Mouse (Mus musculus): Measurements from ENCODE around the gene Pom121l2.

Pom121l2 gene

DNA sequence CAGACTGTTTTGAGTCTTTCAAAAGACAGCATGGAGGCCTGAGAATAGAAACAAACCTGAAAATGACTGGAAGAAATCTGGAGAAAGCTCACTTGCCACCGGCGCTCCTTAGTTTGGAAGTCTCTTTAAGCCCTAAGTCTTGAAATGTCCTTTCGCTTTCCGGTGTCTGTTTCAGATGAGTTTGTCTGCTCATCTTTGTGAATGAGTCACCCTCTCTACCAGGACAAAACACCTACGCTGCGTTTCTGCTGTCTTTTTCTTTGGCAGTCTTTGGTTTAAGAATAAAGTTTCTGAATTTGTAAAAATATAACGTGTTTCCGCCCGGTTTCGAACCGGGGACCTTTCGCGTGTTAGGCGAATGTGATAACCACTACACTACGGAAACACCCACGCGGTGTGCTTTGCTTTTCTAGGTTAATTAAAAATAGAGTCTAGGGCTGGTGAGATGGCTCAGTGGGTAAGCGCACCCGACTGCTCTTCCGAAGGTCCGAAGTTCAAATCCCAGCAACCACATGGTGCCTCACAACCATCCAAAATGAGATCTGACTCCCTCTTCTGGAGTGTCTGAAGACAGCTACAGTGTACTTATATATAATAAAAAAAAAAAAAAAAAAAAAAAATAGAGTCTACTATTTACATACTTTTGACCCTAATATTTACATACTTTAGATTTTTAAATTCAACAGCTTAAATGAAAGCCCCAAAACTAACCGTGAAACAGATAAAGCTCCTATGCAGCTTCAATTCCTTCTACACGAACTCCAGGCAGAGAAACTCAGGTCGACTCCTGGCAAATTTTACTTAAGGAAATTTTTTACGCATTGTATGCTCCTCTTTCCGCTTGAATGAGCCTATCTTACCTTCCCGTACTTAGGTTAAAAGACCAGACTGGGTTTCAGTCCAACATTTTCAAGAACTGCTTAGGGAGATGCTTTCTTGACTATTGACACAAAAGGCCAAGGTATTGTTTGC, 34.8 kb downstream of the Pom121l2 start:
- peak; percentile 49 to 81 for DNase-seq (ENCODE audit: low spot score in 2 of 2)

DNA sequence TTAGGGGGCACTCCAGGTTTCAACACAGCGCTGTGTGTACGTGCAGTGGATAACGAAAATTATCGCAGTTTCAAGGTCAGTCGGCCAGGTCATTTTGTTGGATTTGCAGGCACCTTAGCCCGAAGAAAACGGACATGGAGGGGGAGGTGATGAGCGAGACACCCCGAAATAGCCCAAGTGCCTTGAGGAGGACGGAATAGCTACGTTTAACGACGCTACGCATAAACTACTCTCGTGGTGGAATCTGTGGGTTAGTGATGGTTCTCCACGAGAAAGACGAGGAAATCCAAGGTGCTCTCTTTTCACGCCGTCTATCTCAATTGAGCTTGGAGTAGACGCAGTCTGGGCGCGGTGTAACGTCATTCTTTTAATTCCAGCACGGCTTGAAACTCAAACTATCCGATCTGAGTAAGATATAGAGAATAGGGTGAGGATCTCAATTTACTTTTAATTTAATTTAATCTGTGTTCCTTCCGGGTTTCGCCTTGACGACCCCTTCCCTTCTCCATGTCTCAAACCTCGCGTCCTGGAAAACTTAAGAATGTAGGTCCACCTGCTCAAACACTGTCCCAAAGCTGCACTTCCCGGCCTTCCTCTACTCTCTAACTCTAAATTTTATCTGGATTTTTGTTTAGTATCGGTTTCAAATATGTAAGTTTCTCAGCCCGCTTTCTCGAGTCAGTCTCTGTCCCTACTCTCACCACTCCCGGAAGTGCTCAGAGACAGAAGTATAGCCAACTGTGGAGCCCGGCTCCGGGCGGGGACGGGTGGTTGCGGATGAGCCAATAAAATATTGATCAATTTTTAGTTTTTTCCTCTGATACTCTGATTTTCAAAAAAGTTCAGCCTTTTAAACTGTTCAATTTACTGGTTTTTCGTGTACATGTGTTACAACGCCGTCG, 39.2 kb downstream of the Pom121l2 start:
- DNase-seq (ENCODE audit: low spot score in 2 of 2) = peak in 1 of 2 experiments; percentile 42

DNA sequence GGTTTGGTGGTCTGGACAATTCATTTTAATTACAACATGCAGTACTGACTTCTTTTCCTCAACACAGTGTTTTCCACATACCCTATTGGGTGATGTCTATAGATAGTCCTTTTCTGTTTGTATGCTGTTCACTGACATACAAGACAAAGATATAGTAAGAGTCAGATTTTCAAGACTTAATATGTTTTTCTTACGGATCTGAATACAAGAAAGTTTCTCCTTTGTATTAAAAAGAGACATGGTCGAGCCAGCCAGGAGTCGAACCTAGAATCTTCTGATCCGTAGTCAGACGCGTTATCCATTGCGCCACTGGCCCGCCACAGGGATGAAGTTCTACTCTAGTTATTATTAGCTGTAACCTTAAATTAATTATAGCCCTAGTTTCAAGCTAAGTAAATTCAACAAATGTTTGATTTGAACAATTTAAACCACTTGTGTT, 39.9 kb downstream of the Pom121l2 start:
- peak; percentile 59 to 89 for DNase-seq (ENCODE audit: low spot score in 2 of 2)

DNA sequence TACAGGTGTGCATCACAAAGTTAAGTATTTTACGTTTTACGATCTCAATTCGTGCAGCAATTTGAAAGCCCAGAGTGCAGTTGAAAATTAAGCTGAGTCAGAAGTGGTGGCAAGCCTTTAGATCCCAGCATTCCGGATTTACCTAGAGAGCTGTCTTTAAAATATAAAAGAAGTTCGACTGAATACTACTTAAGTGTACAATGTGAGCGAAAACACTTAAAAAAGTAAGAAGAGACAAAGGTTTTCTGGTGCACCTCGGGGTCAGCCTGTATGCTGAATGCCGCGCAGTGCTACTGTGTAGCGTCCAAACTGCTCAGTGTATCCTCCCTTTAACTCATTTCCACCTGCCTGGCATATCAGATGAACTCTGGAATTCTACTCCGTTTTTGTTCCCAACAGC, 40.6 kb downstream of the Pom121l2 start:
- peak in 1 of 2 experiments; percentile 30 for DNase-seq (ENCODE audit: low spot score in 2 of 2)

DNA sequence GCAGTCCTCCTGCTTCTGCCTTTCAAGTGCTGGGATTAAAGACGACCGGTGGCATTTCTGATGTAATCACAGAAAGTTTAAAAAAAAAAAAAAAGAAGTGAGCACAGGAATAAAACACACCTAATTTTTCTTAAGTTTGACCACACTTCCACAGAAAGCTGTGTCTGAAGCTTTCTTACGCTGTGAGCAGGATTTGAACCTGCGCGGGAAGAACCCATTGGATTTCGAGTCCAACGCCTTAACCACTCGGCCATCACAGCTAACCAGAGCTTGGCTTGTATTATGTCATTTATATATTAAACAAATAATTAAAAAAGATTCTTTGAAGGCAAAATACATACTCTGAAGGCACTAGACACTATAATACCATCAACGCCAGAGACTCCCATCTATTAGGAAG, 41.2 kb downstream of the Pom121l2 start:
- peak; percentile 60 to 90 for DNase-seq (ENCODE audit: low spot score in 2 of 2)

DNA sequence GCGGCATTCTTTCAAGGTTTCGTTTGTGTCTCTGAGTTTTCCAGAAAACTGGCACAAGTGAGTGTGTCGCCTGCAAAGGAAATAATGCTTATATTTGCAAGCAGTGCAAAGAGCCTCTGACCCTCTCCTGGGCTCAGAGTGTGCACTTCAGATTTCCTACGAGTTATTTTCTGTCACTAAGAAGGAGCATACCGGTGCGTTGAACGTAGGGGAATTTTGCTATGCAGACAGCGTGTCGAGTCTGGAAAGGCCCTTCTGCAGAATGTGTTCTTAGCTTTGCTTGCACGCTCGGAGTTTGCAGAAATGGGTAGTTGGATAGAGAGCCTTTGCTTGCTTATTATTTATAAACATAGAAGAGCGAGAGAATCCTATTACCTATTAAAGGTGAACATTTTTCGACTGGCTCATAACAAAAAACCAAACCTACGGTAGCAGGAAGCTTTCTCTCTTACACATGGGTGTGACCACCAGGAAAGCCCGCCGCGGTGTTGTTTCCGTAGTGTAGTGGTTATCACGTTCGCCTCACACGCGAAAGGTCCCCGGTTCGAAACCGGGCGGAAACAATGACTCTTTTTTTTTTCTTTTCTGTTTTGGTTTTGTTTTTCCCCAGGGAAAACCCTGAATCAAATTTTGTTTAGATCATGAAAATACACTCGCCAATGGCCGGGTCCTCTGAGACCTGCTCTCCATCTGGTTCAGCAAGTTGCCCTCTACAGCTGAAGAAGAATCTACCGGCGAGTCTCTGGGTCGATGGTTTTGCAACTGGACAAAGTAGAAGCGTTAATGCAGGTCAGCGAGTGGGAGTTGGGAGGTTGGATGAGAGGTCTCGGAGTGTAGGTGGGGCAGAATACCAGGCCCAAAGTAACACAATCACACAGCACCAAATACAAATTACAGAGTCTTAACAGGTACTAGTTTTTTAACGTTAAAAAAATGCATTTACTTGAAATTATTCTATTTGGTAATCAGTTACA, 45.4 kb downstream of the Pom121l2 start:
- DNase-seq (ENCODE audit: low spot score in 2 of 2) = peak; percentile 57 to 86

DNA sequence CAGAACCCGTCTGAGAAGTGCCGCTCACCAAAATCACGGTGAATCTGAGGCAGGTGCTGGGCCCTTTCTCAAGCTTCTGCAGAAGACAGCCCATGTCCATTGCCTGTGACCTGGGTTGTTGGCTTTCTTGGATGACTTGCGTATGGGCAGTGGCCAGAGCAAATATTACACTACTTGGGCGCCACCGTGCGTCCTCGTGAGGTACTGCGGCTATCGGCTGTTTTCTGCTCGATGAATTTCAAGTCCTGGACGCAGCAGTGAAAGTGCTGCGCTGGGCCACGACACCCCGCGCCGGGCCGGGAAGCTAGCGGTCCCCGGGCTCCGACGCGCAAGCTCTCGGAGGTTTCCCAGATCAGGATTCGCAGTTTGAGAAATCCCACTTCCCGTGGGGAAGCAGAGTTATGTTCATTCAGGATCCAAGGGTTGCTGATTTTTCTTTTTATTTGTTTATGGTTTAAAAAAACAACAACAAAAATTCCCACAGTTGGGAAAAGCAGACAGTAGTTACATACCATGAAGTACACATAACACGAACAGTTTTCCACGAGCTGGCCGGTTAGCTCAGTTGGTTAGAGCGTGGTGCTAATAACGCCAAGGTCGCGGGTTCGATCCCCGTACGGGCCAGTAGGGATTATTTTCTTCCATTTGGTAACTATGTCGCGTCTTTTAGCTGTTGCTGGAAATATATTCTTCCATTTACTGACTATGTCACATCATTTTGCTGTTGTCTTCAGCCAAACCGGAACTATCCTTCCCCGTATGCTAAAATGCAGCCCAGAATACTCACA, 47.9 kb downstream of the Pom121l2 start:
- DNase-seq (ENCODE audit: low spot score in 2 of 2) = peak; percentile 86 to 96

DNA sequence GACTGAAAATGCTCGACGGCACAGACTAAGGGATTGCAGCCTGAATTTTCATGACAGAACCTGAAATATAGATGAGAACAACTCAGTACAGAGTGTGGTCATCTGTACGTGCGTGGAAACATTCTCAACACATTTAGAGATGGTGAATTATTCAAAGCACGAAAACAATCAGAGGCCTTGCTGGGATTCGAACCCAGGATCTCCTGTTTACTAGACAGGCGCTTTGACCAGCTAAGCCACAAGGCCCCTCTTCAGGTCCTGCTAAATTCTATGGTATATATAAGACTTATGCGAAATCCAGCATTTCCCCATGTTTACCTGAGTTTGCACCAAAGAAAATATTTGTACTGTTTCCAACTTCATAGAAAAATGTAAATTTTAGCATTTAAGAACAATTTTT, 48.9 kb downstream of the Pom121l2 start:
- DNase-seq (ENCODE audit: low spot score in 2 of 2) = no peak

DNA sequence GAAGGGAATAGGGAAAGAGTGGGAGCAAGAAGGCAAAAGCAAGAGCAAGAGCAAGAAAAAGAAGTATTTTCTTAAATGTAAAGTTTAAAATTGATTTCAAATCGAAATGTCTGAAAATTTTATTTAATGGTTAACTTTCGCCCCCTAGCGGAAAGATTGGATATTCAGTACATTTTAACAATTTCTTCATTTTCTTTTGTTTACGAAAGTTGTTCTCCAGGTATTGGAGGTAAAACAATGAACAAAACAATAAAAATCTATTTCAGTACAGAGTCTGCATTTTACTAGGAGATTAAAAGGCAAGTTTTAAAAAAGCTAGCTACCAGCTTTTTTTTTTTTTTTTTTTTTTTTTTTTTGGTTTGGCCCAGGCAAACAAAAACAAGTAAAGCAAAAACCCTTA, 49.5 kb downstream of the Pom121l2 start:
- no peak for DNase-seq (ENCODE audit: low spot score in 2 of 2)

DNA sequence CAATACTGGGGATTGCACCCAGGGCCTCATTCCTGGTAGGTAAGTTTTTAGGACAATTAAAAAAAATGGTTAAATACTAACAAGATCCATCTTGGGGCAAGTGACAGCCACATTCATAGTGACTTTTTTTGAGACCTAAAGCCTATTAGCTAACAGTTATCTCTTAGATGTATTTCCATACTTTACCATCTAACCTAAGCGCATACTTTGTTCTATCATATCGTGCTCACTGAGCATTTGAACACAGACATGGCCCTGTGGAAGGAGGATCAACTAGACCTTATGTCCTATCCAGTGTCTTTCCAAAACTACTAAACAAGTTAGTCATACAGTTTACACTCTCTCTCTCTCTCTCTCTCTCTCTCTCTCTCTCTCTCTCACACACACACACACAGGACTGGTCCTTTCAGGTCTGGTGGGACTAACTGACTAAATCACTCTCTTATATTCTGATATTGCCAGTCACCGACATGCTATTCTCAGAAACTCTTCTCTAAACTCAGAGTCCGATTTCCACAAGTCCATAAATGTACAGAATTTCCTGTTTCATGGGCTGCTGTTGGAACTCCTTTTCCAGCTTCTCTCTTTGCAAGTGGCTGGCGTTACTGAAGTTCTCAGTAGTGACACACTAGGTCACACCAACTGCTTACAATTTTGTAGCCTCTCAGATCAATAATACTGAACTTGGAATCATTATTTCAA, 52.9 kb downstream of the Pom121l2 start:
- DNase-seq (ENCODE audit: low spot score in 2 of 2) = no peak

DNA sequence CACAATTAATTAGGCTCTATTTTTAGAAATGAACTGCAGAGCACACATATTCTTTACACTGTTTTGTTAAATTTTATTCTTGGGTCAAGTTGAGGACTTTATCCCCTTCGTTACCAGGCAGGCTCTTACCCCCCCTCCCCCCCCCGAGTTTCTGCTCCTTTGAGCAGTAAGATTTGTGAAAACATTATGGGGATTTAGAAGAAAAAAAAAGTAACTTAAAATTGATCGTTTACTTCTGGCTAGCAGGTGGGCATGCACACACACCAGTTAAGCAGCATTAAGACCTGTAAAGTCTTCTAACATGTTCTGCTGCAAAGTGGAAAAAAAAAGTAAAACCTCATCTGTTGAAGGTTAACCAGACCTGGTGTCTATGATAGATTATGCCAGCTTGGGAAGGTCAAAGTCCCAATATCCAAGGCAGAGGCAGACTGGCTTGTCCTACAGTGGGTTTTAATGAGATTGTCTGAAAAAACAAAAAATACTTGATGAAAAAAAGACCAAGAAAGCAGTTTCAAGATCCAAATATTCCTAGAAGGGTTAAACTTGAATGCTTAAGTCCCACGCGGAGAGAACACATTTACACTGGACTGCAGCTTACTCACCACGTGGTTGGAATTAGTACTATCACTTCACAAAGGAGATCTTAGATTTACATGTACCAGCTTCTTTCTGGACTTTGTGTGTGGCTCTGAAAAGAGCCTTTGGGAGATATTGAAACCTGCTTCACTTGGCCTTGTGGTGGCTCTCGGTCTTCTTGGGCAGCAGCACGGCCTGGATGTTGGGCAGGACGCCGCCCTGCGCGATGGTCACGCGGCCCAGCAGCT, 53.7 kb downstream of the Pom121l2 start:
- no peak for DNase-seq (ENCODE audit: low spot score in 2 of 2)

DNA sequence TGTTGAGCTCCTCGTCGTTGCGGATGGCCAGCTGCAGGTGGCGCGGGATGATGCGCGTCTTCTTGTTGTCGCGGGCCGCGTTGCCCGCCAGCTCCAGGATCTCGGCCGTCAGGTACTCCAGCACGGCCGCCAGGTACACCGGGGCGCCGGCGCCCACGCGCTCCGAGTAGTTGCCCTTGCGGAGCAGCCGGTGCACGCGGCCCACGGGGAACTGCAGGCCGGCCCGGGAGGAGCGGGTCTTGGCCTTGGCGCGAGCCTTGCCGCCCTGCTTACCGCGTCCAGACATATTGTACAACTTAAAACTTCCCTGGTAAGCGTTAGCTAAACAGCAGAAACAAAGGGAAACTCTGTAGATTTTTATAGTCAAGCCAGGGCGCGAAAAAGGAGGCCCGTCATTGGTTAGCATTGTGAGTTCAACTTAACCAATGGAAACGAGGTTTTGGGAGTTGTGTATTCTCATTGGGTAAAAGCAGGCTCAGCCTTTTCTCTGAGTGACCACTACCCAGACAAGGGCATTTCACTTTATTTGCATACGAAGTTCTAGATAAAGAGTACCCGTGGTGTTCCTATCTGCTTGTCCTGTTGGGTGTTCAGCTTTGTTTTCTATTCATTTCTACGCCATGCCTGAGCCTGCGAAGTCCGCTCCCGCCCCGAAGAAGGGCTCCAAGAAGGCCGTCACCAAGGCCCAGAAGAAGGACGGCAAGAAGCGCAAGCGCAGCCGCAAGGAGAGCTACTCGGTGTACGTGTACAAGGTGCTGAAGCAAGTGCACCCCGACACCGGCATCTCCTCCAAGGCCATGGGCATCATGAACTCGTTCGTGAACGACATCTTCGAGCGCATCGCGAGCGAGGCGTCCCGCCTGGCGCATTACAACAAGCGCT, 54.5 kb downstream of the Pom121l2 start, which contains the start of the genes Hist1h2ah and Hist1h2bk:
TSS of gene Hist1h2ah (minus strand) at position 302 of the 882 bp plus-strand sequence.
TSS of gene Hist1h2bk (plus strand) at position 604 of the 882 bp plus-strand sequence.
- peak; percentile 86 to 91 for DNase-seq (ENCODE audit: low spot score in 2 of 2)

DNA sequence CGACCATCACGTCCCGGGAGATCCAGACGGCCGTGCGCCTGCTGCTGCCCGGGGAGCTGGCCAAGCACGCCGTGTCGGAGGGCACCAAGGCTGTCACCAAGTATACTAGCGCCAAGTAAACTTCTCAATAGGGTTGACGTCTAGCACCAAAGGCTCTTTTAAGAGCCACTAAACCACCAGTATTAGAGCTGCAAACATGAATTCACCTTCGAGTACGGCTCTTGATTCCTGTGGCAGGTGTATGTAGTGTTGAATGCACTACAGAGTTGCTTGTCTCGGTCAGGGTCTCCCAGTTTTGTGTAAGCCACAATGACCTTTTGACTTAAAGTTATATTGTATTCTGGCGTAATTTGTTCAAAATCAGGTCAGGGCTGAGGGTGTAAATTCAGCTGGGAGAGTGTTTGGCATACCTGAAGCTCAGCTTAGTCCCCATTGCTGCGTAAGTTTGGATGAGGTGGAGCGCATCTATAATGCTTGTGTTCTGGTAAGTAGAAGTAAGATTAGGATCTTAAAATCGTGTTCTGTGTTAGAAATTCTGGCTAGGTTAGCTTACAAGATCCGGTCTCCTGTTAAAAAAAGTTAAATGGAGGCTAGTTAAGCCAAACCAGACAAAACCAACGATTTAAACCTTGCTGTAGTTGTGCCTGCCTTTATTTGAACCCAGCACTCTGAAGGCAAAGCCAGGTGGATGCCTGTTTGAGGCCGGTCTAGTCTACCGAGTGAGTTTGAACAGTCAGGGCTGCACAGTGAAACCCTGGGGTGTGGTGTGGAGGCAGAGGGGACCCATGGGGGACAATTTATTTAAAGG, 55.4 kb downstream of the Pom121l2 start:
- DNase-seq (ENCODE audit: low spot score in 2 of 2) = no peak

DNA sequence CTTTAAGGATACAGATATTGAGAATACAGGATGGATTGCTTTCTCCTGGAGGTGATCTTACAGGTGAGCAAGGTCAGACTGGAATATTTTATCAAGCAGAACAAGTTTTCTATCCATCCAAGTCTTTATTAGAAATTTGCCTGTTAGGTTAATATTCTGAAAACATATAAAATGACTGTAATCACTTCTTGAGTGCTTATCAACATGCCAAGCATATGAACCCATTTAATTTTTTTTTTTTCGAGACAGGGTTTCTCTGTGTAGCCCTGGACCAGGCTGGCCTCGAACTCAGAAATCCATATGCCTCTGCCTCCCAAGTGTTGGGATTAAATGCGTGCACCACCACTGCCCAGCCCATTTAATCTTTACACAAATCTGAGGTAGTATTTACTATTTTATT, 56.0 kb downstream of the Pom121l2 start:
- DNase-seq (ENCODE audit: low spot score in 2 of 2) = no peak

DNA sequence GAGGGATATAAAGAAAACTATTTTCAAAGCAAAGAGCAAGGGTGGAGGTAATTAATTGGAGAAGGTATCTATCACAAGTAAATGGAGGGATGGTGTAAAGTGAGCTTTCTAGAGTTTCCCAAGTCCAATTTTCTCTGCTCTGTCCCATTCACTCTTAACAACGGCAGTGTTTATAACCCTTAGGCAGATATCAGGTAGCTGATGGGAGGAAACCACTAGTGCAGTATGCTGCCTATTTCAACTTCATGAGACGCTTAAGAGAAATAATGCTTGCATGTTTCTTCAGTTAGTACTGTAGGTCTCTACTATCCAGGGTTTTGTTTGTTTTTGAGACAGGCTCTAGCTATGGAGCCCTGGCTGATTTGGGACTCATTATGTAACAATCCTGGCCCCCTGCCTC, 56.4 kb downstream of the Pom121l2 start:
- no peak for DNase-seq (ENCODE audit: low spot score in 2 of 2)
